Mouse (Mus musculus): ENCODE results near the gene Opcml. TPM values are rescaled to one million over a fixed set of nuclear protein-coding genes. Genes with fewer than 3 reads are reported as not detected.

The Opcml gene
- polyA plus RNA-seq, 1 experiment, result 43.6 TPM

DNA sequence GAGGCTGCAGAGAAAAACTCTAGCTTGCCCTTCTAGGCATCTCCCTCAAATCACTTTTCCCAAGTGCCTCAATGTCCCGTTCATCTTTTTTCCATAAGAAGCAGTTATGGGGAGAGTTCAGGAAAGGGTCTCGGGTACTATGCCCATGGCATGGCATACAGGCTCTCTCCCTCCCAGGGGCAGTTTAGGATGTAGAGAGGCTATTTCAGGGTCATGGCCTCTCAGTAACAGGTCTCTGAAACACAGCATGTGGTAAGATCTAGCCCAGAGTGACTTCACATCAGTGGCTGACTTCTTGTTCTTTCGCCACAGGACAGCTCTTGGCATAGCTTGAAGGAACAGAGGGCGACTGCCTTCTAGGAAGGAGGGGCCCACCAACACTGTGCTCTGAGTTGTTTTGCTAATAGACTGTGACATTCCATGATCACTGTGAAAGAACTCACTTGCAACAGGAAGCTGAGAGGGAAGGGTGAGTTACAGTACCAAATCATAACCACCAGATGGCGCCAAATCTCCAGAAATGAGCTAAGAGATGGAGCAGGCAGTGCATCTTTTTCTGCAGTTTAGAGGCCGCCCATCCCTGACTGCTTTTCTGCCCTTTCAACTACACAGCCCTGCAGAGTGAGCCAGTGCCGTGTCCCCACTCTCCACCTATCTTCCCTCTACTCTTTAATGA lies 470.6 kb downstream of the Opcml start:
- no peaks in the 10 kb centered on the region for H3K27me3 ChIP-seq (ENCODE audit: control insufficient read depth, insufficient read depth, low read length)
- DNase-seq, result peak; percentile 76 to 85
- H3K4me3 ChIP-seq (replicated peaks; ENCODE audit: insufficient read depth, low read depth, low read length), result no peak overlapping the region
- 14% methylated on average over 7 of the region's 7 CpGs for WGBS
- peaks cover 3% of the 10 kb centered on the region; the same call in 1 of the 2 replicates for H3K4me1 ChIP-seq (ENCODE audit: control insufficient read depth, insufficient read depth, low read length)
- no peak overlapping the region for H3K27ac ChIP-seq (ENCODE audit: insufficient read depth, low read length)
- peak; percentile 83 for TF ChIP-seq CTCF (IDR thresholded peaks at IDR 0.05; ENCODE audit: borderline replicate concordance, insufficient read depth, low read depth, low read length)
- no peak for TF ChIP-seq POLR2A (IDR thresholded peaks at IDR 0.05; ENCODE audit: borderline replicate concordance, insufficient read depth, low read length)

DNA sequence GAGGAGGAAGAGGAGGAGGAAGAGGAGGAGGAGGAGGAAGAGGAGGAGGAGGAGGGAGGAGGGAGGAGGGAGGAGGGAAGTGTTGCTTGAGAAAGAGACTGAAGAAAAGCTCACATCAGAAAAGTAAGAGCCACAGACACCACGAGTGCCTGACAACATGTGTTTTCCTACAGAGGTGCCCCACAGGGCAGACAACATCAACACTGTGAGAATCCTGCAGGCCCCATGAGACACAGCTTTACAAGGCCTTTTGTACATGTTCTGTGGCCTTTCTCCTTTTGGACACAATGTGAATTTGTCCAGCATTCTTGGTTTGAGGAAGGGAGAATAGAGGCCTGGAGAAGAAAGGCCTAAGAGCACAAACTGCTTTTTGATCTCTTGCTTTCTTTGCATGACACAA lies 471.4 kb downstream of the Opcml start:
- TF ChIP-seq CTCF (IDR thresholded peaks at IDR 0.05; ENCODE audit: borderline replicate concordance, insufficient read depth, low read depth, low read length) (no peak), POLR2A (IDR thresholded peaks at IDR 0.05; ENCODE audit: borderline replicate concordance, insufficient read depth, low read length) (no peak)
- H3K4me3 ChIP-seq (replicated peaks; ENCODE audit: insufficient read depth, low read depth, low read length), result no peak overlapping the region
- no peak for DNase-seq
- no peak overlapping the region for H3K27ac ChIP-seq (ENCODE audit: insufficient read depth, low read length)
- 84% methylated on average over 1 of the region's 1 CpGs for WGBS
- peaks cover 3% of the 10 kb centered on the region; the same call in 1 of the 2 replicates for H3K4me1 ChIP-seq (ENCODE audit: control insufficient read depth, insufficient read depth, low read length)
- H3K27me3 ChIP-seq (ENCODE audit: control insufficient read depth, insufficient read depth, low read length), result no peaks in the 10 kb centered on the region

DNA sequence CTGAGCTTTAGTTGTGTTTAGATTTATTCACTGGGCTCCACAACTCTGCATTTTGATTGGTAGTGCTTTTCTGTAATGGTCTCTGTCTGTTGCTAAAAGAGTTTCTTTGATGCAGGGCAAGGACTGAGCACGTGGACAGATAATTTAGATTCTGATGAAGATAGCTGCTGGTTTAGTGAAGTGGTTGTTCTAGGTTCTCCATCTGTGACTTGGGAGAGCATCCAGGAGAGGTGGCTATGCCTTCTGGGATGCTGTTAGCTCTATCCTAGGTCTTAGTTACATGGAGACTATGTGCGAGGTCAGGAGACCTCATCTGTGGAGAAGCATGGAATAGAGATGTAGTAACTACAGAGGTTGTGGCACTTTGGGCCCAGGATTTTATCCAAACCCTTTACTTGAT lies 472.3 kb downstream of the Opcml start:
- DNase-seq, result peak in 1 of 2 experiments; percentile 24
- no peak for TF ChIP-seq CTCF (IDR thresholded peaks at IDR 0.05; ENCODE audit: borderline replicate concordance, insufficient read depth, low read depth, low read length)

DNA sequence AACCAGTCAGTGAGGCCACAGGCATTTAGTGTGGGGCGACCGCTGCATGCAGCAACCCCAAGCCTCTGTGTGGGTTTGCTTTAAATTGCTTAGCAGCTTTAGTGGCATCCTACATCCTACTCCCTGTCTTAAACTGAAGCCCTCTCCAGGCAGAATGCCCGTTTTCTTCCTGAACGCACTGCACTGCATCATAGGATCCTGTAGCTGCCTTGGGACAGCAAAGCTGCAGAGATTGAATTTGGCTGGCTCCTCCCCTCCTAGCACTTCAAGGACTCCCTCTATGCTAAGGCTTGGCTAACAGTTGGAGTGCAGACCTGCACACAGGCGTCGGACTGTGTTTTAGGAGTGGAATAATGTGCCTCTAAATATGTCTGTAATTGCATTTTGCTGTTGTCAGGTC lies 474.2 kb downstream of the Opcml start:
- H3K4me3 ChIP-seq (replicated peaks; ENCODE audit: insufficient read depth, low read depth, low read length), result no peak overlapping the region
- no peak overlapping the region for H3K27ac ChIP-seq (ENCODE audit: insufficient read depth, low read length)
- WGBS, result 72% methylated on average over 6 of the region's 6 CpGs
- no peaks in the 10 kb centered on the region for H3K27me3 ChIP-seq (ENCODE audit: control insufficient read depth, insufficient read depth, low read length)
- DNase-seq, result no peak
- peaks cover 3% of the 10 kb centered on the region; the same call in 1 of the 2 replicates for H3K4me1 ChIP-seq (ENCODE audit: control insufficient read depth, insufficient read depth, low read length)
- TF ChIP-seq CTCF (IDR thresholded peaks at IDR 0.05; ENCODE audit: borderline replicate concordance, insufficient read depth, low read depth, low read length) (no peak), POLR2A (IDR thresholded peaks at IDR 0.05; ENCODE audit: borderline replicate concordance, insufficient read depth, low read length) (no peak)

More for the DNA sequence above, 472.3 kb downstream of the Opcml start:
- Histone ChIP-seq H3K27ac (ENCODE audit: insufficient read depth, low read length) (no peak overlapping the region), H3K4me3 (replicated peaks; ENCODE audit: insufficient read depth, low read depth, low read length) (no peak overlapping the region), H3K27me3 (ENCODE audit: control insufficient read depth, insufficient read depth, low read length) (no peaks in the 10 kb centered on the region), H3K4me1 (ENCODE audit: control insufficient read depth, insufficient read depth, low read length) (peaks cover 3% of the 10 kb centered on the region; the same call in 1 of the 2 replicates)
- 51% methylated on average over 2 of the region's 2 CpGs for WGBS

DNA sequence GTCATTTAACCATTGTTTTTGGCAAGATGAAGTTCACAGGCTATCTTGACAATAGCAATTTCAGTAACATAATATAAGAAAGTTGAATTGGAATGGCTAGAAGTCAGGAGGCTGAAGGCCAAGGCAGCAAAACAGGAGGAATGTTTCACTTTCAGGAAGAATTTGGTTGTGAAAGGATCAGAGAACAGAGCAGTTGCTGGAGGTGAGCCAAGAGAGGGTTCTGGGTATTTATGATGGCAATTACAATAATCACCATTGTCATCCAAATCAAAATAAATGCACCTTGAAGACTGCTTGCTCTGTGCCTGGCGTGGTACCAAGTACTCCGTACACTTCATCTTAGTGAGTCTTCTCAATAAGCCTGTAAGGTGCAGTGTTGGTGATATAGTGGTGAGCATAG lies 483.2 kb downstream of the Opcml start:
- Histone ChIP-seq H3K4me1 (ENCODE audit: control insufficient read depth, insufficient read depth, low read length) (no peaks in the 10 kb centered on the region), H3K27me3 (ENCODE audit: control insufficient read depth, insufficient read depth, low read length) (no peaks in the 10 kb centered on the region), H3K27ac (ENCODE audit: insufficient read depth, low read length) (no peak overlapping the region), H3K4me3 (replicated peaks; ENCODE audit: insufficient read depth, low read depth, low read length) (no peak overlapping the region)
- TF ChIP-seq POLR2A (IDR thresholded peaks at IDR 0.05; ENCODE audit: borderline replicate concordance, insufficient read depth, low read length) (no peak), CTCF (IDR thresholded peaks at IDR 0.05; ENCODE audit: borderline replicate concordance, insufficient read depth, low read depth, low read length) (no peak)
- no peak for DNase-seq
- WGBS, result 83% methylated on average over 2 of the region's 2 CpGs

DNA sequence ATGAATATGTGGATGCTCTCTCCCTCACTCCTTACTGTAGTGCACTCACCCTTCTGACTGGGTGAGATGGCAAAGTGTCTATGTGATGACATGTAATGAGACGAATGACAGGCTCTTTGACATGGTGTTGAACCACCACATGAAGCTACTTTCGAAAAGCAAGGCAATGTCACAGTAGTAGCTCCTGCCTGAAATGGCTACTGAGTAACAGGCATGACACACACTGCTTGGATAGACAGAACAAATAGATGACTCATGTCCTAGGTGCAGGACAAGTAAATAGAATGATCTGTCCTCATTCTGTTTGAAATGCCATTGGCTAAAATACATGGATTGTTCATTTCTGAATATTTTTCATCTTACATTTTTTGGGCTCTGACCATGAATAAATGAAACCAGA lies 488.0 kb downstream of the Opcml start:
- WGBS, result 90% methylated on average over 2 of the region's 2 CpGs
- Histone ChIP-seq H3K4me1 (ENCODE audit: control insufficient read depth, insufficient read depth, low read length) (no peaks in the 10 kb centered on the region), H3K4me3 (replicated peaks; ENCODE audit: insufficient read depth, low read depth, low read length) (no peak overlapping the region), H3K27ac (ENCODE audit: insufficient read depth, low read length) (no peak overlapping the region), H3K27me3 (ENCODE audit: control insufficient read depth, insufficient read depth, low read length) (no peaks in the 10 kb centered on the region)
- DNase-seq, result no peak
- TF ChIP-seq CTCF (IDR thresholded peaks at IDR 0.05; ENCODE audit: borderline replicate concordance, insufficient read depth, low read depth, low read length) (no peak), POLR2A (IDR thresholded peaks at IDR 0.05; ENCODE audit: borderline replicate concordance, insufficient read depth, low read length) (no peak)

DNA sequence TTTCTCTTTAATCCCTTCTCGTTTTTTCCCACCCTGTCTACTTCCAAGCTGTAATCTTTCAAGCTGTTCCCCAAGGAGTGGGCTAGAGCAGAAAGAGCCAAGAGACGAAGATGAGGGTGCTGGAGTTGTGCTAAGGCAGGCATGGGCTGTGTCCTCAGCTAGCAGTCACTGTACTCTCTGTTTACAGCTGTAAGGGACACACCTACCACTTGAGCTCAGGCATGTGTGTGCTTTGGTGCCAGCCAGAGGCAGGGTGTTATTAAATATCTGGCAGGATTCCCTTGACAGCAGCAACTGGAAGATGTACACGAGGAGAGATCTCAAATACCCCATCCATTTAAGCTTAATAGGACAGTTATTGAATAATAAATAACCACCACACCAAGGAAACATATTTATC lies 490.4 kb downstream of the Opcml start:
- H3K27ac ChIP-seq (ENCODE audit: insufficient read depth, low read length), result no peak overlapping the region
- DNase-seq, result no peak
- no peaks in the 10 kb centered on the region for H3K4me1 ChIP-seq (ENCODE audit: control insufficient read depth, insufficient read depth, low read length)
- no peaks in the 10 kb centered on the region for H3K27me3 ChIP-seq (ENCODE audit: control insufficient read depth, insufficient read depth, low read length)
- no peak for TF ChIP-seq POLR2A (IDR thresholded peaks at IDR 0.05; ENCODE audit: borderline replicate concordance, insufficient read depth, low read length)
- H3K4me3 ChIP-seq (replicated peaks; ENCODE audit: insufficient read depth, low read depth, low read length), result no peak overlapping the region
- WGBS, result 78% methylated on average over 3 of the region's 3 CpGs

DNA sequence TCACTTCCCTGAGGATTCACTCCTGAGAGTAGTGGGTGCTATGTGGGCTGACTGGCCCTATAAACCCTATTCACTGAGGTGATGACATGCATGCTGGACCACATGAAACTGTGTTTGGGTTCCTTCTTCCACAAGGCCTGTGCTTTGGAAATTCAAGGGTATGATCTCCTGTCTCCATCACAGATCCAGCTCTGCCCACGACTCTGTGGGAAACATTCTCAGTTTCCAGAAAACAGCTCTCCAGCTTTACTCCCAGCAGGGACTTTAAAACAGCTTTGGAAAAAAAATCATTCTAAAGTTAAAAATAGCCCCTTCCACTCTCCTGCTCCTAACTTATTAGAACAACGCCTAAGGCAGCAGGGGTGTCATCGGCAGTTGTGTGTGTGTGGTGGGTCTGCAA lies 491.0 kb downstream of the Opcml start:
- Histone ChIP-seq H3K4me3 (replicated peaks; ENCODE audit: insufficient read depth, low read depth, low read length) (no peak overlapping the region), H3K27me3 (ENCODE audit: control insufficient read depth, insufficient read depth, low read length) (no peaks in the 10 kb centered on the region), H3K27ac (ENCODE audit: insufficient read depth, low read length) (no peak overlapping the region), H3K4me1 (ENCODE audit: control insufficient read depth, insufficient read depth, low read length) (no peaks in the 10 kb centered on the region)
- WGBS, result 58% methylated on average over 3 of the region's 3 CpGs
- no peak for DNase-seq
- TF ChIP-seq POLR2A (IDR thresholded peaks at IDR 0.05; ENCODE audit: borderline replicate concordance, insufficient read depth, low read length) (no peak), CTCF (IDR thresholded peaks at IDR 0.05; ENCODE audit: borderline replicate concordance, insufficient read depth, low read depth, low read length) (no peak)

Measured in cerebellum, adult 2 months (tissue).